Mouse (Mus musculus) intestine, embryonic 15.5 days (tissue): ENCODE results near the gene Twistnb. TPM values are rescaled to one million over a fixed set of nuclear protein-coding genes. Genes with fewer than 3 reads are reported as not detected.

Source experiments
- ATAC-seq: fragments of 200-750 bp; cut with Nextera tagmentation; 2 replicates; pipeline ENCODE4 v1.8.0; 2017; ENCODE audit warnings: moderate TSS enrichment, moderate library complexity
- H3K27ac ChIP-seq: fragments of 300-500 bp; sonication (generic); 2 replicates; pipeline ENCODE4 v1.5.1; 2015; ENCODE audit warnings: mild to moderate bottlenecking, inconsistent platforms
- H3K27me3 ChIP-seq: fragments of 300-500 bp; sonication (generic); replicated peaks from 2 replicates; pipeline ENCODE4 v1.6.1; 2015; ENCODE audit warnings: inconsistent platforms
- H3K36me3 ChIP-seq: fragments of 300-500 bp; sonication (generic); 2 replicates; pipeline ENCODE4 v1.6.1; 2015; ENCODE audit warnings: inconsistent platforms
- H3K4me1 ChIP-seq: fragments of 300-500 bp; sonication (generic); replicated peaks from 2 replicates; pipeline ENCODE4 v1.6.1; 2015; ENCODE audit warnings: inconsistent platforms
- H3K4me2 ChIP-seq: fragments of 300-500 bp; sonication (generic); replicated peaks from 2 replicates; pipeline ENCODE4 v1.6.1; 2015; ENCODE audit warnings: mild to moderate bottlenecking, inconsistent platforms
- H3K4me3 ChIP-seq: fragments of 300-500 bp; sonication (generic); replicated peaks from 2 replicates; pipeline ENCODE4 v1.5.1; 2015; ENCODE audit warnings: inconsistent platforms
- H3K9ac ChIP-seq: fragments of 300-500 bp; sonication (generic); 2 replicates; pipeline ENCODE4 v1.6.1; 2015; ENCODE audit warnings: inconsistent platforms
- H3K9me3 ChIP-seq: fragments of 300-500 bp; sonication (generic); 2 replicates; pipeline ENCODE4 v1.6.1; 2016; ENCODE audit warnings: inconsistent platforms
- WGBS: fragments of 180-500 bp; shearing (Covaris S2); methylation state at CpG from one replicate; pipeline ENCODE4 v1.1.7; 2015; 5-methylcytosine and 5-hydroxymethylcytosine counted together
- polyA plus RNA-seq: library from polyadenylated mRNA; unstranded; fragments of >200 nt; fragmentation: Nextera tagmentation; extraction: Ambion mirVana; gene quantifications from 2 replicates; pipeline ENCODE4 v1.2.1, GENCODE M21; 2015

The Twistnb gene
- polyA plus RNA-seq, result 49.9 and 51.1 TPM in 2 replicates

- Histone ChIP-seq H3K4me2 (peak within 1 kb of the TSS; percentile 62), H3K9me3 (no peaks in the 10 kb centered on the region), H3K36me3 (no peaks in the 10 kb centered on the region), H3K27me3 (no peaks in the 10 kb centered on the region), H3K9ac (peak within 1 kb of the TSS; percentile 91), H3K4me1 (peaks cover 4% of the 10 kb centered on the region), H3K4me3 (peak within 1 kb of the TSS; percentile 96), H3K27ac (peak within 1 kb of the TSS; percentile 80)
- under 1% methylated on average over 66 of the region's 66 CpGs for WGBS
- peak; percentile 96 for ATAC-seq
Observed at GRCm38 (mm10) chr12:33429387-33430160, at the start of gene Twistnb. Twistnb (plus strand) TSS chr12:33429635.

GRCm38 (mm10) chr12:33388842-33389241, 40.6 kb upstream of the Twistnb start:
- no peak overlapping the region for H3K9ac ChIP-seq
- WGBS, result 9% methylated on average over 5 of the region's 5 CpGs
- no peak overlapping the region for H3K27ac ChIP-seq
- H3K4me1 ChIP-seq, result no peaks in the 10 kb centered on the region
- no peaks in the 10 kb centered on the region for H3K36me3 ChIP-seq
- H3K9me3 ChIP-seq, result no peaks in the 10 kb centered on the region
- no peak overlapping the region for H3K4me2 ChIP-seq
- no peaks in the 10 kb centered on the region for H3K27me3 ChIP-seq
- peak; percentile 71 for ATAC-seq
- no peak overlapping the region for H3K4me3 ChIP-seq

- no peak for ATAC-seq
- Histone ChIP-seq H3K36me3 (no peaks in the 10 kb centered on the region), H3K4me1 (0 out of 2 replicates have a peak, but pooled peaks cover 3% of the 10 kb centered on the region), H3K4me2 (no peak overlapping the region), H3K9ac (no peak overlapping the region), H3K27ac (no peak overlapping the region), H3K4me3 (no peak overlapping the region), H3K9me3 (no peaks in the 10 kb centered on the region), H3K27me3 (no peaks in the 10 kb centered on the region)
- WGBS, result 63% methylated on average over 2 of the region's 2 CpGs
Observed at GRCm38 (mm10) chr12:33390844-33391560, 38.4 kb upstream of the Twistnb start.

GRCm38 (mm10) chr12:33394804-33395623, 34.4 kb upstream of the Twistnb start, which contains the start of gene Efcab10:
Efcab10 (plus strand) TSS chr12:33394854.
- WGBS, result 13% methylated on average over 24 of the region's 24 CpGs
- Histone ChIP-seq H3K4me1 (0 out of 2 replicates have a peak, but pooled peaks cover 3% of the 10 kb centered on the region), H3K9ac (no peak within 1 kb of the TSS), H3K27ac (no peak within 1 kb of the TSS), H3K4me3 (peak within 1 kb of the TSS; percentile 19), H3K27me3 (no peaks in the 10 kb centered on the region), H3K36me3 (no peaks in the 10 kb centered on the region), H3K4me2 (peak within 1 kb of the TSS; percentile 53), H3K9me3 (no peaks in the 10 kb centered on the region)
- ATAC-seq, result peak; percentile 47

- Histone ChIP-seq H3K27me3 (no peaks in the 10 kb centered on the region), H3K36me3 (no peaks in the 10 kb centered on the region), H3K9me3 (no peaks in the 10 kb centered on the region), H3K27ac (no peak overlapping the region), H3K4me2 (no peak overlapping the region), H3K9ac (no peak overlapping the region), H3K4me3 (no peak overlapping the region), H3K4me1 (no peaks in the 10 kb centered on the region)
- no peak for ATAC-seq
- WGBS, result 26% methylated on average over 7 of the region's 7 CpGs
Observed at GRCm38 (mm10) chr12:33403265-33403693, 26.2 kb upstream of the Twistnb start.

- Histone ChIP-seq H3K9me3 (no peaks in the 10 kb centered on the region), H3K36me3 (no peaks in the 10 kb centered on the region), H3K4me3 (no peak overlapping the region), H3K4me2 (no peak overlapping the region), H3K27me3 (no peaks in the 10 kb centered on the region), H3K9ac (no peak overlapping the region), H3K27ac (no peak overlapping the region), H3K4me1 (no peaks in the 10 kb centered on the region)
- ATAC-seq, result no peak
- WGBS, result 72% methylated on average over 5 of the region's 5 CpGs
Observed at GRCm38 (mm10) chr12:33404996-33405395, 24.4 kb upstream of the Twistnb start.

GRCm38 (mm10) chr12:33405398-33406026, 23.9 kb upstream of the Twistnb start:
- WGBS, result 42% methylated on average over 6 of the region's 6 CpGs
- ATAC-seq, result no peak

GRCm38 (mm10) chr12:33411580-33412151, 17.8 kb upstream of the Twistnb start:
- H3K36me3 ChIP-seq, result no peaks in the 10 kb centered on the region
- ATAC-seq, result no peak
- H3K4me1 ChIP-seq, result no peaks in the 10 kb centered on the region
- no peak overlapping the region for H3K9ac ChIP-seq
- no peak overlapping the region for H3K4me3 ChIP-seq
- no peak overlapping the region for H3K27ac ChIP-seq
- WGBS, result 49% methylated on average over 6 of the region's 6 CpGs
- H3K9me3 ChIP-seq, result no peaks in the 10 kb centered on the region
- no peak overlapping the region for H3K4me2 ChIP-seq
- no peaks in the 10 kb centered on the region for H3K27me3 ChIP-seq

More at GRCm38 (mm10) chr12:33405398-33406026, 23.9 kb upstream of the Twistnb start:
- H3K4me1 ChIP-seq, result no peaks in the 10 kb centered on the region
- no peak overlapping the region for H3K9ac ChIP-seq
- H3K27me3 ChIP-seq, result no peaks in the 10 kb centered on the region
- no peak overlapping the region for H3K4me3 ChIP-seq
- no peak overlapping the region for H3K27ac ChIP-seq
- no peaks in the 10 kb centered on the region for H3K9me3 ChIP-seq
- H3K36me3 ChIP-seq, result no peaks in the 10 kb centered on the region
- H3K4me2 ChIP-seq, result no peak overlapping the region

- 38% methylated on average over 3 of the region's 3 CpGs for WGBS
- H3K9ac ChIP-seq, result no peak overlapping the region
- no peak overlapping the region for H3K4me3 ChIP-seq
- no peak for ATAC-seq
- no peaks in the 10 kb centered on the region for H3K27me3 ChIP-seq
- H3K36me3 ChIP-seq, result no peaks in the 10 kb centered on the region
- no peaks in the 10 kb centered on the region for H3K9me3 ChIP-seq
- H3K4me1 ChIP-seq, result no peaks in the 10 kb centered on the region
- no peak overlapping the region for H3K27ac ChIP-seq
- H3K4me2 ChIP-seq, result no peak overlapping the region
Observed at GRCm38 (mm10) chr12:33424329-33424728, 5.1 kb upstream of the Twistnb start.

- Histone ChIP-seq H3K36me3 (no peaks in the 10 kb centered on the region), H3K9me3 (no peaks in the 10 kb centered on the region), H3K4me3 (no peak overlapping the region), H3K4me1 (peaks cover 4% of the 10 kb centered on the region), H3K27ac (no peak overlapping the region), H3K4me2 (no peak overlapping the region), H3K9ac (no peak overlapping the region), H3K27me3 (no peaks in the 10 kb centered on the region)
- no peak for ATAC-seq
- 30% methylated on average over 3 of the region's 3 CpGs for WGBS
Observed at GRCm38 (mm10) chr12:33427293-33427692, 2.1 kb upstream of the Twistnb start.

GRCm38 (mm10) chr12:33427726-33428125, 1.7 kb upstream of the Twistnb start:
- WGBS, result 60% methylated on average over 2 of the region's 2 CpGs

More at GRCm38 (mm10) chr12:33427726-33428125, 1.7 kb upstream of the Twistnb start:
- Histone ChIP-seq H3K27ac (no peak overlapping the region), H3K4me2 (no peak overlapping the region), H3K9me3 (no peaks in the 10 kb centered on the region), H3K4me1 (peaks cover 4% of the 10 kb centered on the region), H3K36me3 (no peaks in the 10 kb centered on the region), H3K4me3 (no peak overlapping the region), H3K27me3 (no peaks in the 10 kb centered on the region), H3K9ac (no peak overlapping the region)
- ATAC-seq, result no peak
